Mouse (Mus musculus) G1E (cell line): ENCODE data around the gene Gpat3.

ENCODE experiments used
- CTCF ChIP-seq: IDR thresholded peaks from 2 replicates; pipeline ENCODE4 v1.5.1; 2012; ENCODE audit warnings: low read depth, low read length, inconsistent platforms, mixed read lengths
- GATA1 ChIP-seq: IDR thresholded peaks from 2 replicates; pipeline ENCODE4 v1.6.1; 2012; ENCODE audit warnings: borderline replicate concordance, low read length, inconsistent platforms, mixed read lengths
- GATA2 ChIP-seq: IDR thresholded peaks from 2 replicates; pipeline ENCODE4 v1.6.1; 2012; ENCODE audit warnings: low read depth, low read length, inconsistent platforms, borderline replicate concordance
- POLR2AphosphoS5 ChIP-seq: IDR thresholded peaks from 2 replicates; pipeline ENCODE4 v1.6.1; 2012; ENCODE audit warnings: low read depth, low read length, inconsistent platforms; ENCODE audit not compliant: insufficient replicate concordance
- TAL1 ChIP-seq: conservative IDR thresholded peaks from 2 replicates; pipeline ENCODE4 v1.6.1; 2012; ENCODE audit warnings: low read depth, low read length, inconsistent platforms, mixed read lengths

GRCm38 (mm10) chr5:100885216-100885615 is 39.7 kb downstream of the Gpat3 start:
- TF ChIP-seq CTCF (no peak), GATA1 (no peak), TAL1 (no peak), GATA2 (no peak), POLR2AphosphoS5 (no peak)
